In the genomic region with DNA sequence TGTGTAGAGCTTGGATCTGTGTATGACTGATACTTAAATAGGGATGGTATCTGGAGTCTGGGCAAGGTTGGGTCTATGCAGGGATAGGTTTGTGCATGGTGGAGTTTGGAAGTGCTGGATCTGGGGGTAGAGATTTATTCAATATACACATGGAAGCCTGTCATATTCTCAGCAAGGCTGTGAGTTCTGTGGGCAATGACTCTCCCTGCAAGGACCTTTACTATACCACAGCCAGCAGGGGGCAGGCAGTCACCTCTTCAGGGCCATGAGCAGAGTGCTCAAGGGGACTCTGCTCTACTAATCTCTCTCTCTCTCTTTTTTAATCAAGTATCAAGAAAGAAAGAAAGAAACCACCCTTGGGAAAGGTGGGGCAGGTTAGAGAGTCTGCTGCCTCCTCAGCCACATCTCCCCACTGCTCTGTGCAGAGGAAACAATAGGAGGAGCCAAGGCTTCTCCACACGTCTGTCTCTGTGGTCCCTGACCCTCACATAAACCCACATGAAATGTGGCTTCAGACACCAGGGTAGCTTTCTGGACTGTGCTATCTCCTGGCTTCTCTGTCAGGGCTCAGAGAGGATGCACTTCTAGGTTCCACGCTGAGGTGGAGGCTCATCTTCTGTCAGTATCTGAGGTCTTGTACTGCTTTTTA, we compare ENCODE assay signal across 8 mouse cellular contexts. TPM values are rescaled to one million over a fixed set of nuclear protein-coding genes. Genes with fewer than 3 reads are reported as not detected.
A peak's percentile ranks its signal among the peaks of the same experiment; 100 is the strongest.
DNase-seq lines count a peak whose midpoint lies in the region; ATAC-seq and TF ChIP-seq lines count a peak whose summit lies in the region.

No protein-coding gene starts in this region.

- peak; percentile 26; the same call in 1 of the 2 replicates for TF ChIP-seq CTCF in E14TG2a.4 (conservative IDR thresholded peaks at IDR 0.05; ENCODE audit: low read length)
- TF ChIP-seq CTCF in lung, embryonic 14.5 days (IDR thresholded peaks at IDR 0.05; ENCODE audit: low read depth) = peak; percentile 81

- no peak overlapping the region for H3K4me3 ChIP-seq in E14TG2a.4 (replicated peaks; ENCODE audit: low read length)
- no peak overlapping the region for H3K4me3 ChIP-seq in embryonic facial prominence, embryonic 10.5 days
- H3K4me3 ChIP-seq in lung, embryonic 14.5 days (ENCODE audit: low read depth, low read length) = no peak overlapping the region

- peak; percentile 78; the same call in 1 of the 2 replicates for ATAC-seq in lung, embryonic 14.5 days (ENCODE audit: insufficient read depth)

- peak; percentile 72 for DNase-seq in adrenal gland, adult 2 months
- peak; percentile 74 for DNase-seq in embryonic facial prominence, embryonic 10.5 days (ENCODE audit: low spot score)
- DNase-seq in heart, postnatal 14 days = peak; percentile 75 to 82
- DNase-seq in kidney, postnatal 4 days = peak; percentile 81 to 86
- peak; percentile 84 for DNase-seq in lung, embryonic 14.5 days
- peak; percentile 78 for DNase-seq in ovary, postnatal 36 days (ENCODE audit: low spot score)
- peak; percentile 52 to 70 for DNase-seq in urinary bladder, postnatal 4 days (ENCODE audit: low spot score in 2 of 2)

- H3K27ac ChIP-seq in embryonic facial prominence, embryonic 10.5 days (replicated peaks) = no peak overlapping the region
- H3K27ac ChIP-seq in lung, embryonic 14.5 days (ENCODE audit: low read depth) = no peak overlapping the region

- intact Hi-C loops in heart, postnatal 14 days (cut with DNase I) = loop anchor here (1.0 to 5.0 kb wide), 3 partner anchors 75 to 204 kb away; no protein-coding TSS in a partner anchor

- H3K36me3 ChIP-seq in E14TG2a.4 (ENCODE audit: insufficient read depth, low read length) = no peaks in the 10 kb centered on the region
- H3K36me3 ChIP-seq in embryonic facial prominence, embryonic 10.5 days (replicated peaks) = no peaks in the 10 kb centered on the region
- H3K36me3 ChIP-seq in lung, embryonic 14.5 days (ENCODE audit: insufficient read depth) = no peaks in the 10 kb centered on the region

- H3K27me3 ChIP-seq in E14TG2a.4 (ENCODE audit: insufficient read depth, low read length) = 0 out of 2 replicates have a peak, but pooled peaks cover 1% of the 10 kb centered on the region
- H3K27me3 ChIP-seq in embryonic facial prominence, embryonic 10.5 days (replicated peaks; ENCODE audit: low read depth, poor library complexity, severe bottlenecking) = no peaks in the 10 kb centered on the region
- no peaks in the 10 kb centered on the region for H3K27me3 ChIP-seq in lung, embryonic 14.5 days (ENCODE audit: insufficient read depth, low read length)

- 33% methylated on average over 2 of the region's 2 CpGs for WGBS in embryonic facial prominence, embryonic 10.5 days
- WGBS in lung, embryonic 14.5 days = 35% methylated on average over 2 of the region's 2 CpGs

- no peak overlapping the region for H3K9ac ChIP-seq in lung, embryonic 14.5 days

- no peaks in the 10 kb centered on the region for H3K4me1 ChIP-seq in E14TG2a.4 (replicated peaks; ENCODE audit: low read depth, low read length)
- no peaks in the 10 kb centered on the region for H3K4me1 ChIP-seq in embryonic facial prominence, embryonic 10.5 days
- no peaks in the 10 kb centered on the region for H3K4me1 ChIP-seq in lung, embryonic 14.5 days (ENCODE audit: insufficient read depth)

- no peak overlapping the region for H3K4me2 ChIP-seq in lung, embryonic 14.5 days

- no peaks in the 10 kb centered on the region for H3K9me3 ChIP-seq in E14TG2a.4 (ENCODE audit: low read length)
- no peaks in the 10 kb centered on the region for H3K9me3 ChIP-seq in embryonic facial prominence, embryonic 10.5 days
- no peaks in the 10 kb centered on the region for H3K9me3 ChIP-seq in lung, embryonic 14.5 days (ENCODE audit: low read depth, low read length)

RNA-seq across cellular contexts. Expression of a gene that starts 24.4 kb away (rescaled TPM):
- under 1 TPM; 0.35 to 0.55 TPM for total RNA-seq in adrenal gland, adult 2 months (2021)
- 0.03 and 0.10 TPM in 2 replicates for polyA plus RNA-seq in adrenal gland, adult 2 months (2012; rRNA removed)
- polyA plus RNA-seq in embryonic facial prominence, embryonic 10.5 days (2016; fragmentation: Nextera tagmentation; extraction: Ambion mirVana) = 0.02 TPM in 1 of 2 replicates, not detected in the other
- total RNA-seq in heart, postnatal 14 days (2021) = under 1 TPM; 0.38 to 0.44 TPM
- polyA plus RNA-seq in lung, embryonic 14.5 days (2014; fragmentation: Nextera tagmentation; extraction: Ambion mirVana) = 0.04 TPM in 1 of 2 replicates, not detected in the other

RNA-seq across cellular contexts. Expression of a gene that starts 34.7 kb away (rescaled TPM):
- 1 to 10 TPM; 4.2 to 4.5 TPM for total RNA-seq in adrenal gland, adult 2 months (2021)
- polyA plus RNA-seq in adrenal gland, adult 2 months (2012; rRNA removed) = 1.1 and 1.4 TPM in 2 replicates
- polyA plus RNA-seq in embryonic facial prominence, embryonic 10.5 days (2016; fragmentation: Nextera tagmentation; extraction: Ambion mirVana) = 22.1 and 25.0 TPM in 2 replicates
- 1 to 10 TPM; 1.6 to 2.2 TPM for total RNA-seq in heart, postnatal 14 days (2021)
- polyA plus RNA-seq in lung, embryonic 14.5 days (2014; fragmentation: Nextera tagmentation; extraction: Ambion mirVana) = 18.8 and 19.3 TPM in 2 replicates
